16 mouse cellular contexts compared by ENCODE assay signal in the genomic region with DNA sequence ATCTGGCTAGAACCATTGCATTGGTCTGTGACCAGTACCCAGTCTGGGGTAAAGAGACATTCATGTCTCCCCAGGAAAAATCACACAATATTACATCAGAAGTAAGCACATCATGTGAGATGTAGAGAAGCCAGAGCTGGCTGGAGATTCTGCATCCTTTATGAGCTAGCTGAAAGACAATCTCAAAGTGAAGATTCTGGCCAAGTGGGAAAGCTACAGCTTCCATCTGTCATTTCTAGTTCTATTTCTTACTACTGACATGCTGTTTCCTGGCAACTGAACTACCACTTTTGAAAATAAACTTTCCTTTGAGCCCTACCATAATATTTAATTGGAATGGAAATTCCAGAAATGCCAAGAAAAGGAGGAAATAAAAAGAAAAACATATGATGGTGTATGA.
DNase-seq lines count a peak whose midpoint lies in the region; ATAC-seq and TF ChIP-seq lines count a peak whose summit lies in the region.
"Had no signal": no experiment of that assay in that cellular context is flagged by ENCODE, and none has a peak within 500 bp of the region (broad histone marks: within the 10 kb centered on the region; RNA-seq: fewer than 3 reads in every experiment).

No protein-coding gene starts in this region.

- ATAC-seq in forebrain, embryonic 13.5 days, result peak; percentile 45; the same call in 1 of the 2 replicates
- ATAC-seq in forebrain, embryonic 12.5 days (ENCODE audit: low FRiP score), result no peak
- ATAC-seq: inflammation-experienced regulatory T-cells, adult 6 months; lung, postnatal 0 days had no signal

- H3K9ac ChIP-seq in forebrain, embryonic 13.5 days, result no peak overlapping the region
- H3K9ac ChIP-seq in forebrain, embryonic 12.5 days, result no peak overlapping the region

- H3K27ac ChIP-seq in forebrain, embryonic 13.5 days, result no peak overlapping the region
- no peak overlapping the region for H3K27ac ChIP-seq in forebrain, embryonic 12.5 days
- H3K27ac ChIP-seq in left cerebral cortex, adult 2 months, result peak overlapping the region; percentile 73
- no peak overlapping the region for H3K27ac ChIP-seq in midbrain, embryonic 10.5 days (replicated peaks)

- peak; percentile 14 to 18 for DNase-seq in layer of hippocampus, adult 8-10 months (ENCODE audit: low spot score in 2 of 2)
- DNase-seq in layer of hippocampus, postnatal 25 days (ENCODE audit: extremely low spot score in 1 of 2, low spot score in 1 of 2), result no peak
- DNase-seq in brain, adult 2 months (ENCODE audit: low read depth, low spot score), result peak; percentile 79
- DNase-seq in left cerebral cortex, adult 2 months (ENCODE audit: extremely low spot score in 1 of 2, low spot score in 2 of 2), result no peak
- DNase-seq in adrenal gland, postnatal 25 days, result no peak
- no peak for DNase-seq in midbrain, embryonic 10.5 days (ENCODE audit: low spot score)
- DNase-seq: adrenal gland, postnatal 10 days; gastrocnemius, postnatal 10 days; heart, postnatal 4 days; thymus, adult 18-20 months had no signal

- no peak overlapping the region for H3K4me3 ChIP-seq in forebrain, embryonic 13.5 days
- H3K4me3 ChIP-seq in forebrain, embryonic 12.5 days (replicated peaks), result no peak overlapping the region
- no peak overlapping the region for H3K4me3 ChIP-seq in left cerebral cortex, adult 2 months
- H3K4me3 ChIP-seq in midbrain, embryonic 10.5 days, result no peak overlapping the region

- intact Hi-C loops in left cerebral cortex, adult 2 months (cut with DNase I), result no loop called here

- no peak overlapping the region for H3K4me2 ChIP-seq in forebrain, embryonic 13.5 days
- no peak overlapping the region for H3K4me2 ChIP-seq in forebrain, embryonic 12.5 days
- H3K4me2 ChIP-seq: heart, embryonic 11.5 days; liver, embryonic 11.5 days had no signal

- H3K4me1 ChIP-seq in forebrain, embryonic 13.5 days, result no peaks in the 10 kb centered on the region
- no peaks in the 10 kb centered on the region for H3K4me1 ChIP-seq in forebrain, embryonic 12.5 days
- no peaks in the 10 kb centered on the region for H3K4me1 ChIP-seq in midbrain, embryonic 10.5 days

- no peaks in the 10 kb centered on the region for H3K36me3 ChIP-seq in forebrain, embryonic 13.5 days (ENCODE audit: poor library complexity, severe bottlenecking)
- H3K36me3 ChIP-seq in forebrain, embryonic 12.5 days (replicated peaks), result no peaks in the 10 kb centered on the region
- H3K36me3 ChIP-seq in midbrain, embryonic 10.5 days, result no peaks in the 10 kb centered on the region

- H3K9me3 ChIP-seq in forebrain, embryonic 13.5 days (replicated peaks), result no peaks in the 10 kb centered on the region
- H3K9me3 ChIP-seq in forebrain, embryonic 12.5 days, result no peaks in the 10 kb centered on the region
- H3K9me3 ChIP-seq in midbrain, embryonic 10.5 days (replicated peaks), result no peaks in the 10 kb centered on the region

- no peaks in the 10 kb centered on the region for H3K27me3 ChIP-seq in forebrain, embryonic 13.5 days
- no peaks in the 10 kb centered on the region for H3K27me3 ChIP-seq in forebrain, embryonic 12.5 days
- H3K27me3 ChIP-seq in midbrain, embryonic 10.5 days (ENCODE audit: low read depth, poor library complexity, severe bottlenecking), result no peaks in the 10 kb centered on the region

- TF ChIP-seq CTCF in left cerebral cortex, adult 2 months (IDR thresholded peaks at IDR 0.05), result no peak

Comparison
In these comparisons a context has a peak if more than half of its experiments do, and no peak if none do; other contexts are left out.
1. DNase-seq: peak in layer of hippocampus, adult 8-10 months (2 of 2) and brain, adult 2 months (single experiment); none in layer of hippocampus, postnatal 25 days (0 of 2), left cerebral cortex, adult 2 months (0 of 2), adrenal gland, postnatal 25 days (single experiment) and midbrain, embryonic 10.5 days (single experiment).